10 mouse cellular contexts compared by ENCODE assay signal in genomic region chr15:31426066-31426706, GRCm38 (mm10). TPM values are rescaled to one million over a fixed set of nuclear protein-coding genes. Genes with fewer than 3 reads are reported as not detected.
DNase-seq lines count a peak whose midpoint lies in the region; TF ChIP-seq lines count a peak whose summit lies in the region.
"Had no signal": no experiment of that assay in that cellular context is flagged by ENCODE, and none has a peak within 500 bp of the region (broad histone marks: within the 10 kb centered on the region; RNA-seq: fewer than 3 reads in every experiment).

No protein-coding gene starts in this region.

- TF ChIP-seq CTCF in MEL (IDR thresholded peaks at IDR 0.05 in 2 of 3, conservative IDR thresholded peaks at IDR 0.05 in 1 of 3; ENCODE audit: control insufficient read depth in 1 of 3, insufficient read depth in 1 of 3, low read depth in 2 of 3, low read length in 3 of 3, poor library complexity in 1 of 3, severe bottlenecking in 1 of 3): no peak

- no peak overlapping the region for H3K27ac ChIP-seq in MEL (ENCODE audit: control insufficient read depth, low read depth, low read length)
- H3K27ac ChIP-seq in hindbrain, embryonic 10.5 days: peak overlapping the region; percentile 31; the same call in 1 of the 2 replicates

- H3K27me3 ChIP-seq in MEL (ENCODE audit: control insufficient read depth in 1 of 2, insufficient read depth in 2 of 2, low read length in 2 of 2): no peaks in the 10 kb centered on the region
- no peaks in the 10 kb centered on the region for H3K27me3 ChIP-seq in hindbrain, embryonic 10.5 days (ENCODE audit: insufficient read depth, poor library complexity, severe bottlenecking)

- H3K36me3 ChIP-seq in MEL (ENCODE audit: control insufficient read depth in 1 of 2, insufficient read depth in 2 of 2, low read length in 2 of 2): no peaks in the 10 kb centered on the region
- H3K36me3 ChIP-seq in hindbrain, embryonic 10.5 days: no peaks in the 10 kb centered on the region

- no peak for TF ChIP-seq POLR2A in MEL (IDR thresholded peaks at IDR 0.05; ENCODE audit: control insufficient read depth in 1 of 2, insufficient read depth in 1 of 2, low read depth in 1 of 2, low read length in 2 of 2, poor library complexity in 1 of 2)

- TF ChIP-seq RAD21 in MEL (IDR thresholded peaks at IDR 0.05; ENCODE audit: low read depth, low read length): no peak

- peak; percentile 39 to 44 for DNase-seq in layer of hippocampus, adult 8-10 months (ENCODE audit: low spot score in 2 of 2)
- DNase-seq in layer of hippocampus, postnatal 25 days (ENCODE audit: extremely low spot score in 1 of 2, low spot score in 1 of 2): no peak
- peak; percentile 56 for DNase-seq in MEL (ENCODE audit: low read depth, low spot score)
- DNase-seq in hindbrain, embryonic 10.5 days (ENCODE audit: low spot score): no peak
- peak; percentile 30 for DNase-seq in neural tube, embryonic 10.5 days (ENCODE audit: extremely low spot score, low spot score)
- no peak for DNase-seq in urinary bladder, postnatal 14 days (ENCODE audit: low spot score)
- DNase-seq in frontal cortex, postnatal 14 days (ENCODE audit: low spot score in 2 of 2): no peak
- DNase-seq: lung, adult 2 months; thymus, postnatal 36 days had no signal

- no peak overlapping the region for H3K4me3 ChIP-seq in MEL (ENCODE audit: control insufficient read depth in 1 of 2, insufficient read depth in 1 of 2, low read depth in 2 of 2, low read length in 2 of 2)
- H3K4me3 ChIP-seq in hindbrain, embryonic 10.5 days: no peak overlapping the region

- no peaks in the 10 kb centered on the region for H3K9me3 ChIP-seq in MEL (replicated peaks; ENCODE audit: insufficient read depth, low read length)
- no peaks in the 10 kb centered on the region for H3K9me3 ChIP-seq in hindbrain, embryonic 10.5 days

- no peak overlapping the region for H3K9ac ChIP-seq in MEL (ENCODE audit: control insufficient read depth, low read depth, low read length, poor library complexity, severe bottlenecking)

- TF ChIP-seq EP300 in MEL (IDR thresholded peaks at IDR 0.05; ENCODE audit: low read depth in 1 of 2, low read length in 2 of 2): peak; percentile 23 to 38; a peak in 1 of 4 replicates

- 48% methylated on average over 8 of the region's 8 CpGs for WGBS in hindbrain, embryonic 10.5 days

- H3K4me1 ChIP-seq in MEL (ENCODE audit: control insufficient read depth in 1 of 2, insufficient read depth in 2 of 2, low read length in 2 of 2): peaks cover 0 to 14% of the 10 kb centered on the region in 2 experiments; a peak in 1 of 4 replicates
- peaks cover 6% of the 10 kb centered on the region; the same call in 1 of the 2 replicates for H3K4me1 ChIP-seq in hindbrain, embryonic 10.5 days (replicated peaks)

- H3K79me2 ChIP-seq in MEL (ENCODE audit: control insufficient read depth, insufficient read depth, low read length, poor library complexity): no peaks in the 10 kb centered on the region

TF ChIP-seq in MEL, 35 proteins besides CTCF, POLR2A, EP300 and RAD21:
- TF ChIP-seq ETS1 (IDR thresholded peaks at IDR 0.05; ENCODE audit: low read depth, low read length) (peak; percentile 23; the same call in 1 of the 2 replicates), TCF12 (IDR thresholded peaks at IDR 0.05; ENCODE audit: low read depth, low read length) (peak; percentile 56; the same call in 1 of the 2 replicates), USF1 (IDR thresholded peaks at IDR 0.05; ENCODE audit: low read depth, low read length) (no peak), RCOR1 (IDR thresholded peaks at IDR 0.05; ENCODE audit: low read depth, low read length) (no peak), TBP (IDR thresholded peaks at IDR 0.05; ENCODE audit: low read depth, low read length) (no peak), SIN3A (IDR thresholded peaks at IDR 0.05; ENCODE audit: low read length) (no peak)

RNA-seq across cellular contexts. Expression of gene Ropn1l, which starts 27.4 kb away (rescaled TPM):
- 1 to 10 TPM in 2 of 4 experiments, under 1 TPM in 1, not detected in 1; 0.45 to 1.2 (median 1.2) TPM for total RNA-seq in layer of hippocampus, adult 8-10 months (2022)
- total RNA-seq in layer of hippocampus, postnatal 25 days (2021): 1 to 10 TPM; 1.3 to 1.5 TPM
- total RNA-seq in MEL (2012; rRNA removed): 0.96 and 1.3 TPM in 2 replicates
- polyA plus RNA-seq in MEL (2012; ENCODE audit: insufficient read depth in 1 of 2, insufficient read length in 2 of 2, low read depth in 1 of 2, low replicate concordance in 2 of 2, missing spikeins in 1 of 2): 1 to 10 TPM in 1 of 2 experiments, not detected in 1; 1.7 TPM
- 3.4 and 4.5 TPM in 2 replicates for polyA plus RNA-seq in hindbrain, embryonic 10.5 days (2016; fragmentation: Nextera tagmentation; extraction: Ambion mirVana)
- total RNA-seq: ES-E14 had no signal

RNA-seq across cellular contexts. Expression of gene Ankrd33b, which starts 58.7 kb away (rescaled TPM):
- total RNA-seq in layer of hippocampus, adult 8-10 months (2022): 10 to 100 TPM; 60.2 to 64.2 (median 61.8) TPM
- total RNA-seq in layer of hippocampus, postnatal 25 days (2021): 10 to 100 TPM; 45.8 to 52.8 TPM
- 12.0 and 16.1 TPM in 2 replicates for total RNA-seq in MEL (2012; rRNA removed)
- 10 to 100 TPM in 1 of 2 experiments, not detected in 1; 11.1 TPM for polyA plus RNA-seq in MEL (2012; ENCODE audit: insufficient read depth in 1 of 2, insufficient read length in 2 of 2, low read depth in 1 of 2, low replicate concordance in 2 of 2, missing spikeins in 1 of 2)
- polyA plus RNA-seq in hindbrain, embryonic 10.5 days (2016; fragmentation: Nextera tagmentation; extraction: Ambion mirVana): 0.39 and 0.56 TPM in 2 replicates

Comparison
In these comparisons a context has a peak if more than half of its experiments do, and no peak if none do; other contexts are left out.
1. DNase-seq: peak in layer of hippocampus, adult 8-10 months (2 of 2), MEL (single experiment) and neural tube, embryonic 10.5 days (single experiment); none in layer of hippocampus, postnatal 25 days (0 of 2), hindbrain, embryonic 10.5 days (single experiment), urinary bladder, postnatal 14 days (single experiment) and frontal cortex, postnatal 14 days (0 of 2).